Mouse (Mus musculus): ENCODE measurements around the gene Klrg1. TPM values are rescaled to one million over a fixed set of nuclear protein-coding genes. Genes with fewer than 3 reads are reported as not detected.

Gene Klrg1
- polyA plus RNA-seq (2014; fragmentation: Illumina TruSeq; extraction: RNeasy Lipid Tissue Mini Kit (QIAGEN cat#74804); ENCODE audit: low read depth, low replicate concordance): 0.14 TPM

DNA sequence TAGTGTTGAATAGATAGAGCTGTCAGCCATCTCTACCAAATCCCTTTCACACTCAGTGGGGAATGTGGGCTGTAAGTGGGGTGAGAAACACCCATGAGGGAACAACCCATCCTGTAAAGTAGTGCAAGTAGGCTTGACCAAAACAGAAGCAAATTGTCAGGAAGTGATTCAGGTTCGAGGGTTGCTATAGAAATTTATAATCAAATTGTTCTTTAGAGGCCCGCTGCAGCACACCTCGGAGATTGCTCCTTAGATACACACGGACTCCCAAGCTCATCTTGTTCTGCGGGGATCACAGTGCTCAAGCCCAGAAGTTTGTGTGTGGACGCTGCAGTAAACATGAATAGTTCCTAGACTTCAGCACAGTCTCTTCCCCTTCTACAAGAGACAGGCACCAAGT is at the start of gene Klrg1:
Gene Klrg1, minus strand, starts transcription at position 101 of the 400 bp plus-strand sequence.

DNA sequence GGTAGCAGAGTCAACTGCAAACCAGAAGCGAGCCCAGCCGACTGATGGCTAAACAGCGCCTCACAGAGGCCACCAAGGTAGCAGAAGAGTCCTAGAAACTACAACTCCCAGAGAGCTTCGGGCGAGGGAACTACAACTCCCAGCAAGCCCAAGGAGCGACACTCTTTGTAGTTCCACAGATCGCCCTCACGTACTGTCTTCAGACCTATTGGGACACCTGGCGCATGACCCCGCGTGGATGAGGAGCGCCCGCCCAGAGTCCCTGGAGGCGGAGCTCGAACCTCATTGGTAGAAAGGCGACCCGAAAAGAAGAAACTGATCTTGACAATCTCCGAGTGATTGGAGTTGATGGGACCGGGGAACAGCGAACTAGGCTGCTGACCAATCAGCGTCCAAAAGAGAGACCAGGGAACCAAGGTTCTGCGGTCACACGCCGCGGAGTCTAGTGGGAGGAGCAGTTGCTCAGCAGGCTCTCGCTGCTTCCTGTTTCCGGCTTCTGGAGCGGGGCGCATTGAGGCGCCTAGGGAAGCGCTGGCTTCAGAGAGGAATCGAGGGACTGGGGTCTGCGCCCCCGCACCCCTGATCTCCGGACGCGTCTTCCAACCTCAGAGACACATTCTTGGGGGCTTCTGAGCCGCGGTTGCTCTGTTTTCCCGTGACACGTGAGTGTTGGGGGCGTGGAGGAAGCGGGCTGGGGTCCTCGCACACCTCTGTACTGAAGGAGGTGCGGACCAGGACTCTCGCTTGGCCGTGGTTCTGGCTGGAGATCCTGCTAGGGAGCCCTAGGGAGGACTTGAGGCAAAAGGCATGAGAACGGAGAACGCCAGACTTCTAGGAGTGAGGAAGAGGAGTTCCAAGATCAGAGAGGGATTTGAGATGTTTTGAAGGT is 26.1 kb upstream of the Klrg1 start, which contains the start of gene M6pr:
Gene M6pr, plus strand, starts transcription at position 216 of the 889 bp plus-strand sequence.

Other genes starting within 250 kb of the Klrg1 start
- gene M6pr, start 25.8 kb upstream of the Klrg1 start, polyA plus RNA-seq (2014; fragmentation: Illumina TruSeq; extraction: RNeasy Lipid Tissue Mini Kit (QIAGEN cat#74804); ENCODE audit: low read depth, low replicate concordance): 45.9 TPM
- 35.1 TPM for gene Phc1, start 57.7 kb upstream of the Klrg1 start, polyA plus RNA-seq (2014; fragmentation: Illumina TruSeq; extraction: RNeasy Lipid Tissue Mini Kit (QIAGEN cat#74804); ENCODE audit: low read depth, low replicate concordance)
- gene Rimklb, start 215.9 kb upstream of the Klrg1 start, polyA plus RNA-seq (2014; fragmentation: Illumina TruSeq; extraction: RNeasy Lipid Tissue Mini Kit (QIAGEN cat#74804); ENCODE audit: low read depth, low replicate concordance): 197 TPM
- gene Mfap5, start 223.0 kb upstream of the Klrg1 start, polyA plus RNA-seq (2014; fragmentation: Illumina TruSeq; extraction: RNeasy Lipid Tissue Mini Kit (QIAGEN cat#74804); ENCODE audit: low read depth, low replicate concordance): 11.4 TPM

Measured in testis, adult 10 weeks (tissue).